Mouse (Mus musculus) cerebellum, adult 2 months (tissue): Measurements from ENCODE around the gene Gli2. TPM values are rescaled to one million over a fixed set of nuclear protein-coding genes. Genes with fewer than 3 reads are reported as not detected.

Experiments
- DNase-seq, 2 experiments: peaks; one replicate each; pipeline ENCODE4 v3.0.0; 2021
- H3K27ac ChIP-seq: fragments of 200-500 bp; 2 replicates; pipeline ENCODE4 v1.5.1; 2012; ENCODE audit warnings: low read length, control low read depth, inconsistent platforms; ENCODE audit not compliant: insufficient read depth
- H3K27me3 ChIP-seq: fragments of 200-500 bp; 2 replicates; pipeline ENCODE4 v1.6.1; 2012; ENCODE audit warnings: inconsistent platforms, mild to moderate bottlenecking, low read length, moderate library complexity; ENCODE audit not compliant: control insufficient read depth, insufficient read depth
- H3K4me1 ChIP-seq: fragments of 200-500 bp; 2 replicates; pipeline ENCODE4 v1.6.1; 2011; ENCODE audit warnings: low read length; ENCODE audit not compliant: control insufficient read depth, insufficient read depth
- H3K4me3 ChIP-seq: fragments of 200-500 bp; replicated peaks from 2 replicates; pipeline ENCODE3; 2011; ENCODE audit warnings: mild to moderate bottlenecking, low read depth, low read length, control low read depth; ENCODE audit not compliant: insufficient read depth
- CTCF ChIP-seq: fragments of 200-500 bp; IDR thresholded peaks from 2 replicates; pipeline ENCODE4 v1.5.1; 2011; ENCODE audit warnings: low read depth, mild to moderate bottlenecking, control low read depth, low read length, moderate library complexity, borderline replicate concordance; ENCODE audit not compliant: insufficient read depth
- POLR2A ChIP-seq: fragments of 200-500 bp; IDR thresholded peaks from 2 replicates; pipeline ENCODE4 v1.6.1; 2011; ENCODE audit warnings: low read length, control low read depth, borderline replicate concordance; ENCODE audit not compliant: insufficient read depth
- WGBS: fragments of 180-500 bp; shearing (Covaris S2); methylation state at CpG from one replicate; pipeline ENCODE4 v1.1.7; 2018; 5-methylcytosine and 5-hydroxymethylcytosine counted together
- polyA plus RNA-seq: library from polyadenylated mRNA; depleted of rRNA; stranded (reverse); fragments of >200 nt; gene quantifications from 2 replicates; pipeline ENCODE4 v1.2.3, GENCODE M21; 2012

Gli2 gene
- polyA plus RNA-seq, 1 experiment, result 2.4 TPM

DNA sequence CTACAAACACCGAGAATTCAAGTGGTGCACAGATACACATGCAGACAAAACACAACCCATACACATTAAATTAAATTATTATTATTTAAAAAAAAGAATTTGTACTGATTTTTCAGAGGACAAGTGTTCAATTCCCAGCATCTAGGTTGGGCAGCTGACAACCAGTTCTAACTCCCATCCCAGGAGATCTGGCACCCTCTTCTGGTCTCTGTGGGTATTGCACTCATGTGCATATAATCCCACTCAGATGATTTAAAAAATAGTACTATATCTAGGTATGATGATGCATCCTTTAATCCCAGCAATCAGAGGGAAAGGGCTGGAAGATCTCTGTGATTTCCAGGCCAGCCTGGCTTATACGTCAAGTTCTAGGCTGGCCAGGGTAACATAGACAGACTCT lies 231.2 kb downstream of the Gli2 start:
- no peak overlapping the region for H3K27ac ChIP-seq
- peaks cover 6% of the 10 kb centered on the region; the same call in 1 of the 2 replicates for H3K4me1 ChIP-seq
- H3K4me3 ChIP-seq, result no peak overlapping the region
- H3K27me3 ChIP-seq, result no peaks in the 10 kb centered on the region
- TF ChIP-seq CTCF, result no peak
- no peak for TF ChIP-seq POLR2A
- WGBS, result 95% methylated on average over 2 of the region's 2 CpGs
- no peak for DNase-seq

DNA sequence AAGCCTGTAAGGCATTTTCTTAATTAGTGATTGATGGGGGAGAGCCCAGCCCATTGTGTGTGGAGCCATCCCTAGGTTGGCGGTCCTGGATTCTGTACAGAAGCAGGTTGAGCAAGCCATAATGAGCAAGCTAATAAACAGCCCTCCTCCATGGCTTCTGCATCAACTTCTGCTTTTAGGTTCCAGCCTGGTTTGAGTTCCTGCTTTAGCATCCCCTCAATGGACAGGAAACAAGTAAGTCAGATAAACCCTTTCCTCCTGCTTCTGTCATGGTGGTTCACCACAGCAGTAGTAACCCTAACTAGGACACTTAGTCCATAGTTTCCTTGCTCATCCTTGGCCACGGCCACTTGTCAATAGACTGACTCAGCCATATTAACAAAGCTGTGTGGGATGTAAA lies 238.4 kb downstream of the Gli2 start:
- no peak for TF ChIP-seq CTCF
- no peak for TF ChIP-seq POLR2A
- H3K4me3 ChIP-seq, result no peak overlapping the region
- H3K27ac ChIP-seq, result no peak overlapping the region
- no peaks in the 10 kb centered on the region; the same call in 1 of the 2 replicates for H3K27me3 ChIP-seq
- no peak for DNase-seq
- 98% methylated on average over 2 of the region's 2 CpGs for WGBS
- no peaks in the 10 kb centered on the region for H3K4me1 ChIP-seq

DNA sequence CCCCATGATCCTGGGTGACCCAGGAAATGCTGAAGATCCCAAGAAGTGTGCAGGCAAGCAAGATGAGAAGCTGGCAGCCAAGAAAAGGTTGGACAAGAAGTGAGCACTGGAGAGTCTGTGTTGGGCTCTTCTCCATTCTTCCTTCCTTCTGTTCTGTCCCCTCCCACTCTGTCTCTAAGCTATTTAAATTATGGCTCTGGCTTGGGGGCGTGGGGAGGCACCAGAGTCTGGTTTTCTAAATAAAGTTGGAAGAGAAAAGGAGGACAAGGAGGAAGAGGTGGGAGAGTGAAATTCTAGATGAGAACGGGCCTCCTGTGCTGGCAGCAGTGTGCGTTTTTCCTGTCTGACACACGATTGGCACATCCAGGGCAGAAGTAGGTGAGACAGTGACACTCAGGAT lies 243.1 kb downstream of the Gli2 start:
- Histone ChIP-seq H3K27me3 (no peaks in the 10 kb centered on the region; the same call in 1 of the 2 replicates), H3K4me1 (no peaks in the 10 kb centered on the region), H3K4me3 (no peak overlapping the region), H3K27ac (no peak overlapping the region)
- WGBS, result 72% methylated on average over 4 of the region's 4 CpGs
- TF ChIP-seq POLR2A (no peak), CTCF (no peak)
- no peak for DNase-seq

DNA sequence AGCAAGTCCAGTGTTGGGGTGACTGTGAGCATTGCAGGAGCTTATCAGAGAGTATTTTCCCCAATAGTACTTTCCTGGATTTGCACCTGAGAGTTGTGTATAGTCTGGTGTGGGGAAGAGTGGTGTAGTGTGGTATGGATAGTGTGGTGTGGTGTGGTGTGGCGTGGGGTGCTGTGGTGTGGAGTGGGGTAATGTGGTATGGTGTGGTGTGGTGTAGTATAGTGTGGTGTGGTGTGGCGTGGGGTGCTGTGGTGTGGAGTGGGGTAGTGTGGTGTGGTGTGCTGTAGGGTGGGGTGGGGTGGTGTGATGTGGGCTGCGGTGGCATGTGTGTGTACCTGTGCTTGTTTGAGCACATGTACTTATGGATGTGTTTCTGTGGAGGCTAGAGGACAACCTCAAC lies 246.7 kb downstream of the Gli2 start:
- H3K27ac ChIP-seq, result no peak overlapping the region
- no peaks in the 10 kb centered on the region for H3K4me1 ChIP-seq
- no peaks in the 10 kb centered on the region for H3K27me3 ChIP-seq
- H3K4me3 ChIP-seq, result no peak overlapping the region
- DNase-seq, result no peak
- 98% methylated on average over 3 of the region's 3 CpGs for WGBS
- no peak for TF ChIP-seq CTCF
- no peak for TF ChIP-seq POLR2A

DNA sequence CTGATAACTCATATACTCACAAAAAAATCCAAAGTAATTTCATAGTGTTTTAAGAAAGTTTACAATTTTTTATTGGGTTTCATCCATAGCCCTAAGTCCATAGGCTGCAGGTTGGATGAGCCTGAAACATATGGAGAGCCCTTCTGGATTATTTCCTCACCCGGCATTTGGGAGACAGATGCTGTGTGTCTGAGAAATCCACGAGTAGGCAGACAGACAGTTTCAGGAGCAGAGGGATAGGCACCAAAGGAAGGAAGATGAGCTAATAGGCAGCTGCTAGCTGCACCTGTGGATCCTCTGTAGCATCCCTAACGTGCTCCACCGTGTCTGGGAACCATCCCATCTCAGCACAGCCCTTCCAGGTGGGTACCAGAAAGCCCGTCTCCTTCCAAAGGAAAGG lies 251.3 kb downstream of the Gli2 start:
- no peak for TF ChIP-seq POLR2A
- TF ChIP-seq CTCF, result no peak
- WGBS, result 68% methylated on average over 5 of the region's 5 CpGs
- Histone ChIP-seq H3K4me1 (no peaks in the 10 kb centered on the region), H3K27me3 (no peaks in the 10 kb centered on the region; the same call in 1 of the 2 replicates), H3K27ac (no peak overlapping the region), H3K4me3 (no peak overlapping the region)
- DNase-seq, result no peak

DNA sequence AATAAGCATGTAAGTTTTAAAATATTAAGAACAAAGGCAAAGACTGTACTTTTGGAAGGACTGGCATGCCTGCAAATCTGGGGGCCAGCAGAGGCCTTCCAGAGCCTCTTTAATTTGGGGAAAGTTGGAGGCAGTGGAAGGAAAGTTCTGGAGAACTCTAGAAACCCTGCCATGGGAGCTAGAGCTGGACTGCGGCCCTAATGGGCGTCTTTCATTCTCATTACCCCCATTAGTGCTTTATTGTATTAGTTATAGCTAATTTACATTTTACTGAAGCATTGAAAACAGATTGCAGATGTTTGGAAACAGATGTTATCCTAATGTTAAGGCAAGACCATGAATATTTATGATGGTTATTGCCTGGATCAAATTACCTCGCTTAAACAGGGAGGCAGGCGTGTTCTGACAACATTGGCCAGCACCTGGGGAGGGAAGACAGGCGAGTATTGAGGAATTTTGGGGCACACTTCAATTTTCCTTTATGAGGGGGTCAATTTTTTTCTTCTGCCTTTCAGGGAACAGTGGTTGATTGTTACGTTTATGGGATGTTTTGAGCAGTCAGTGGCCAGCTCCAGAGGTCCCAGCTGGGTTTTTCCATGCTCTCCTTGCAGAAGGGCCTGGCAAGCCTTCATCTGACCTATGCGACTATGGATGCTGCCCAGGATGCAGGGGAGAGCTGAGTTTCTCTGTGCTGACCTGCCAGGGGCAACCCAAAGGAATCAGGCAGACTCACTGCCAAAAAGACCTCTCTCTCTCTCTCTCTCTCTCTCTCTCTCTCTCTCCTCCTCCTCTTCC lies 253.9 kb downstream of the Gli2 start:
- Histone ChIP-seq H3K27me3 (no peaks in the 10 kb centered on the region; the same call in 1 of the 2 replicates), H3K4me3 (no peak overlapping the region), H3K4me1 (no peaks in the 10 kb centered on the region), H3K27ac (no peak overlapping the region)
- WGBS, result 82% methylated on average over 7 of the region's 7 CpGs
- DNase-seq, result no peak
- TF ChIP-seq CTCF (no peak), POLR2A (no peak)

DNA sequence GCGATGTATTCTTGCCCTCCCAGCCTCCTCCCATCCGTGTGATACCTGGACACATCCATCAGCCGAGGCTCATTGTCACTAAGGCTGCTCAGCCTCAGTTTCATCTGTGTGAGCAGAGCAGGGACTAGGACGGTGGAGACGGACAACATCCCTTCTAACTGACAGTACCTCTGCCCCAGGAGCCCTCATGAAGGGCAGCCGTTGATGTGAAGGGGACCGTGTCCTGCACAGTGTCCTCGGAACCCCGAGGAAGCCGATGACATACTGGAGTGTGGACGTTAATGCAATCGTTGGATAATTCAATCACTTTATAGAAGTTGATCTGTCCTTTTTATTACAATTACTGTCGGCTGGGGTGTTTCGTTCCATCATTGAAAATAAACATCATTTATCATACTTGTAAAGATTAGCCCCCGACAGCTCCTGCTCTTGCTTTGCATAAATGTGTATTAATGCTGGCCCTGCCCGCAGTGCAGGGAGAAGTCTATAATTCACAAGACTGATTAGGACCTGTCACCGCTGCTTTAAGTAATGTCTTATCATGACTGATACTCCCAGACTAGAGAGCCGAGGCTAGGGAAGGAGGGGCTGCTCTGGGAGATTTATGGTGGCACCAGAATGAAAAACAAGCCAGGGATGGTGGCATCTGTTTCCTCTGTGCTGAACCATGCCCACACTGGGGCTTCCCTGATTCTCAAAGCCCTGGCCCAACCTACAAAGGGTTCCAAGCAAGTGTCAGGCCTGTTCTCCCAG lies 257.8 kb downstream of the Gli2 start:
- TF ChIP-seq CTCF (no peak), POLR2A (no peak)
- Histone ChIP-seq H3K27me3 (no peaks in the 10 kb centered on the region; the same call in 1 of the 2 replicates), H3K4me1 (no peaks in the 10 kb centered on the region), H3K4me3 (no peak overlapping the region), H3K27ac (no peak overlapping the region)
- no peak for DNase-seq
- WGBS, result 77% methylated on average over 18 of the region's 18 CpGs

DNA sequence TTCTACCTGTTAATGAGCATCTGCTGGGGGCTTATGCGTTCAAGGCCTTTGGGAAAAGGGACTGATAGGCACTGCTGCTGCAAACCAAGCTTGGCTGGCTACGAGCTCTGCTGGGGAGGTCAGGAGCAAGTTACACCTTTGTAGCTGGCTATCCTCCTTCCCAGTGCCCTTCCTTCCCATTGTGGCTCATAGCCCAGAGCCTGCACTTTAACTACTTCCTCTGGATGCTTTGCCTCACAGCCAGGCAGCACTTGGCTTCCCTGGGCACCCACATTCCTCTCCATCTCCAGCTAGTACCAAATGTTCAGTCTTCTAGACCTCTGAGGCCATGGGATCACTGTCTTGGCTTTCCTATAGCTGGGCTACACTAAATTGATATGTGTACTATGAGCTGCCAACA lies 263.5 kb downstream of the Gli2 start:
- H3K27ac ChIP-seq, result no peak overlapping the region
- H3K4me1 ChIP-seq, result peaks cover 19% of the 10 kb centered on the region
- WGBS, result 15% methylated on average over 2 of the region's 2 CpGs
- TF ChIP-seq CTCF (no peak), POLR2A (no peak)
- peak in 1 of 2 experiments; percentile 52 for DNase-seq
- H3K27me3 ChIP-seq, result no peaks in the 10 kb centered on the region
- H3K4me3 ChIP-seq, result no peak overlapping the region
